14 mouse cellular contexts compared by ENCODE assay signal in the genomic region with DNA sequence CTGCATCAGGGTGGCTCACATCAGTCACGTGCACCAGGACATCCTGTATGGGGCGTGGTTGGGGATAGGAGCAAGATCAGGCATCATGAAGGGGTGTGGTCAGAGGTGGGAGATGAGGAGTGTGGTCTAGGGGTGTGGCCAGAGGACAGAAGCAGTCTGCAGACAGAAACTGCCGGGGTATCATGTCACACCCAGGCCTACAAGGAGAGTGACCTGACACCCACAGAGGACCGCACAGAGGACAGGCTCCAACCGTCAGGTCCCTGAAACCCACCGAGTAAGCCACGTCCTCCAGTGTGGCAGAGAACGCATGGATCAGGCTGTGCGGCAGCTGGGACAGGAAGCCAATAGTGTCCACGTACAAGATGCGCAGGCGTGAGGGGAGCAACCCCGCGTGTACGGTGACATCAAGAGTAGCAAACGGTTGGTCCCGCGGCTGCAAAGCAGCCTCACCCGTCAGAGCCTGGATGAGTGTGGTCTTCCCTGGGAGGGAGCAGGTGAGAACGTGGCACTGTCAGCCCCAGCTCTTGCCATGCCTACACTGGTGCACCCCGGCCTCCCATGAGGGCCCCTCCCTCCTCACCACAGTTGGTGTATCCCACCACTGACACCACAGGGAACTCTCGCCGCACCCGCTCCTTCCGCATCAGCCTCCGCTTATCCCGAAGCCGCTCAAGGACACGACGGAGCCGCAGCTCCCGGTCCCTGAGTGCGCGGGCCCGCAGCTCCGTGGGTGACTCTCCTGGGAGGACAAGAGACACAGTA. TPM values are rescaled to one million over a fixed set of nuclear protein-coding genes. Genes with fewer than 3 reads are reported as not detected.
DNase-seq lines count a peak whose midpoint lies in the region; ATAC-seq and TF ChIP-seq lines count a peak whose summit lies in the region.
"Had no signal": no experiment of that assay in that cellular context is flagged by ENCODE, and none has a peak within 500 bp of the region (broad histone marks: within the 10 kb centered on the region; RNA-seq: fewer than 3 reads in every experiment).

No protein-coding gene starts in this region.

- 96% methylated on average over 36 of the region's 36 CpGs for WGBS in intestine, postnatal 0 days
- 94% methylated on average over 36 of the region's 36 CpGs for WGBS in intestine, embryonic 15.5 days
- WGBS in bone marrow, adult 2 months, result 92% methylated on average over 36 of the region's 36 CpGs
- 96% methylated on average over 36 of the region's 36 CpGs for WGBS in stomach, postnatal 0 days
- WGBS in hindbrain, embryonic 12.5 days, result 95% methylated on average over 36 of the region's 36 CpGs

- TF ChIP-seq EP300 in stomach, postnatal 0 days (optimal IDR thresholded peaks at IDR 0.05), result no peak

- TF ChIP-seq POLR2A in bone marrow, adult 2 months (IDR thresholded peaks at IDR 0.05; ENCODE audit: borderline replicate concordance, control insufficient read depth, low read depth, low read length), result 0 out of 2 replicates have a peak, but pooled peaks have one; percentile 20

- peaks cover 4% of the 10 kb centered on the region for H3K4me1 ChIP-seq in intestine, postnatal 0 days (replicated peaks; ENCODE audit: control insufficient read depth, insufficient read depth, low read length)
- peaks cover 25% of the 10 kb centered on the region for H3K4me1 ChIP-seq in intestine, embryonic 15.5 days (replicated peaks)
- H3K4me1 ChIP-seq in bone marrow, adult 2 months (ENCODE audit: control insufficient read depth, insufficient read depth, low read length), result peaks cover 1% of the 10 kb centered on the region
- H3K4me1 ChIP-seq in stomach, postnatal 0 days (replicated peaks; ENCODE audit: control insufficient read depth, insufficient read depth), result peaks cover 7% of the 10 kb centered on the region
- H3K4me1 ChIP-seq in hindbrain, embryonic 12.5 days, result peaks cover 31% of the 10 kb centered on the region

- H3K36me3 ChIP-seq in intestine, postnatal 0 days (ENCODE audit: control insufficient read depth, insufficient read depth), result peaks cover 41% of the 10 kb centered on the region
- H3K36me3 ChIP-seq in intestine, embryonic 15.5 days, result peaks cover 36% of the 10 kb centered on the region
- H3K36me3 ChIP-seq in stomach, postnatal 0 days (ENCODE audit: control insufficient read depth, insufficient read depth, low read length), result peaks cover 30% of the 10 kb centered on the region
- peaks cover 41% of the 10 kb centered on the region for H3K36me3 ChIP-seq in hindbrain, embryonic 12.5 days

- DNase-seq in testis, postnatal 10 days (ENCODE audit: low spot score), result peak; percentile 47
- DNase-seq in testis, postnatal 14 days (ENCODE audit: low spot score), result no peak
- peak; percentile 14 for DNase-seq in stomach, postnatal 0 days (ENCODE audit: low spot score)
- DNase-seq: gastrocnemius, postnatal 14 days; kidney, adult 11 months; kidney, postnatal 36 days; liver, postnatal 0 days; thymus, postnatal 25 days had no signal

- no peaks in the 10 kb centered on the region for H3K9me3 ChIP-seq in intestine, postnatal 0 days (ENCODE audit: control insufficient read depth)
- H3K9me3 ChIP-seq in intestine, embryonic 15.5 days, result no peaks in the 10 kb centered on the region
- 0 out of 2 replicates have a peak, but pooled peaks cover 4% of the 10 kb centered on the region for H3K9me3 ChIP-seq in stomach, postnatal 0 days (ENCODE audit: control insufficient read depth, low read length)
- no peaks in the 10 kb centered on the region for H3K9me3 ChIP-seq in hindbrain, embryonic 12.5 days (replicated peaks)
- H3K9me3 ChIP-seq: neural tube, embryonic 12.5 days had no signal

- no peak for ATAC-seq in intestine, postnatal 0 days
- ATAC-seq in intestine, embryonic 15.5 days, result no peak
- no peak for ATAC-seq in stomach, postnatal 0 days (ENCODE audit: low FRiP score, low TSS enrichment)
- no peak for ATAC-seq in hindbrain, embryonic 12.5 days (ENCODE audit: low FRiP score)
- ATAC-seq: liver, postnatal 0 days had no signal

- peak overlapping the region; percentile 15; the same call in 1 of the 2 replicates for H3K27ac ChIP-seq in intestine, postnatal 0 days (ENCODE audit: low read depth, low read length)
- H3K27ac ChIP-seq in intestine, embryonic 15.5 days, result no peak overlapping the region
- H3K27ac ChIP-seq in bone marrow, adult 2 months (ENCODE audit: control insufficient read depth, insufficient read depth, low read depth, low read length, poor library complexity), result no peak overlapping the region
- no peak overlapping the region for H3K27ac ChIP-seq in stomach, postnatal 0 days (replicated peaks)
- H3K27ac ChIP-seq in hindbrain, embryonic 12.5 days, result no peak overlapping the region
- H3K27ac ChIP-seq: neural tube, embryonic 12.5 days had no signal

- H3K27me3 ChIP-seq in intestine, postnatal 0 days (replicated peaks; ENCODE audit: control insufficient read depth, insufficient read depth, low read length), result no peaks in the 10 kb centered on the region
- 0 out of 2 replicates have a peak, but pooled peaks cover 5% of the 10 kb centered on the region for H3K27me3 ChIP-seq in intestine, embryonic 15.5 days (replicated peaks)
- no peaks in the 10 kb centered on the region for H3K27me3 ChIP-seq in stomach, postnatal 0 days (ENCODE audit: control insufficient read depth, insufficient read depth, low read length)
- H3K27me3 ChIP-seq in hindbrain, embryonic 12.5 days, result peaks cover 18% of the 10 kb centered on the region

- no peak overlapping the region for H3K4me3 ChIP-seq in intestine, postnatal 0 days (ENCODE audit: low read depth, low read length)
- H3K4me3 ChIP-seq in intestine, embryonic 15.5 days (replicated peaks), result no peak overlapping the region
- H3K4me3 ChIP-seq in bone marrow, adult 2 months (replicated peaks; ENCODE audit: control insufficient read depth, low read depth, low read length), result no peak overlapping the region
- H3K4me3 ChIP-seq in stomach, postnatal 0 days (ENCODE audit: low read depth, low read length), result no peak overlapping the region
- no peak overlapping the region for H3K4me3 ChIP-seq in hindbrain, embryonic 12.5 days
- H3K4me3 ChIP-seq: heart, embryonic 12.5 days; neural tube, embryonic 12.5 days had no signal

- no peak overlapping the region for H3K4me2 ChIP-seq in intestine, postnatal 0 days (replicated peaks; ENCODE audit: low read depth)
- H3K4me2 ChIP-seq in intestine, embryonic 15.5 days (replicated peaks), result no peak overlapping the region
- H3K4me2 ChIP-seq in stomach, postnatal 0 days (replicated peaks; ENCODE audit: low read depth), result no peak overlapping the region
- H3K4me2 ChIP-seq in hindbrain, embryonic 12.5 days (replicated peaks), result no peak overlapping the region
- H3K4me2 ChIP-seq: heart, embryonic 12.5 days; neural tube, embryonic 12.5 days had no signal

- TF ChIP-seq CTCF in intestine, postnatal 0 days (IDR thresholded peaks at IDR 0.05; ENCODE audit: low read depth), result no peak
- no peak for TF ChIP-seq CTCF in bone marrow, adult 2 months (IDR thresholded peaks at IDR 0.05; ENCODE audit: control insufficient read depth, insufficient read depth, low read length)
- TF ChIP-seq CTCF in stomach, postnatal 0 days (IDR thresholded peaks at IDR 0.05; ENCODE audit: low read depth), result no peak

- H3K9ac ChIP-seq in intestine, postnatal 0 days (ENCODE audit: low read depth, low read length), result no peak overlapping the region
- H3K9ac ChIP-seq in intestine, embryonic 15.5 days, result no peak overlapping the region
- no peak overlapping the region for H3K9ac ChIP-seq in stomach, postnatal 0 days (ENCODE audit: low read length)
- H3K9ac ChIP-seq in hindbrain, embryonic 12.5 days, result no peak overlapping the region
- H3K9ac ChIP-seq: heart, embryonic 12.5 days; liver, postnatal 0 days; neural tube, embryonic 12.5 days had no signal

RNA-seq across cellular contexts. Expression of gene Gtpbp6, which starts 3.2 kb away (rescaled TPM):
- polyA plus RNA-seq in intestine, postnatal 0 days (2015; fragmentation: Nextera tagmentation; extraction: Ambion mirVana), result 14.9 and 15.2 TPM in 2 replicates
- polyA plus RNA-seq in intestine, embryonic 15.5 days (2015; fragmentation: Nextera tagmentation; extraction: Ambion mirVana), result 29.4 and 30.2 TPM in 2 replicates
- polyA plus RNA-seq in bone marrow, adult 2 months (2011; ENCODE audit: insufficient read depth, insufficient read length, low replicate concordance, missing spikeins), result 30.6 and 70.2 TPM in 2 replicates
- polyA plus RNA-seq in stomach, postnatal 0 days (2015; fragmentation: Nextera tagmentation; extraction: Ambion mirVana), result 17.0 and 20.2 TPM in 2 replicates
- 53.7 and 55.8 TPM in 2 replicates for polyA plus RNA-seq in hindbrain, embryonic 12.5 days (2016; fragmentation: Nextera tagmentation; extraction: Ambion mirVana)

RNA-seq across cellular contexts. Expression of gene Plcxd1, which starts 5.0 kb away (rescaled TPM):
- polyA plus RNA-seq in intestine, postnatal 0 days (2015; fragmentation: Nextera tagmentation; extraction: Ambion mirVana), result 0.63 and 0.78 TPM in 2 replicates
- 0.89 and 0.92 TPM in 2 replicates for polyA plus RNA-seq in intestine, embryonic 15.5 days (2015; fragmentation: Nextera tagmentation; extraction: Ambion mirVana)
- not detected in 2 replicates for polyA plus RNA-seq in bone marrow, adult 2 months (2011; ENCODE audit: insufficient read depth, insufficient read length, low replicate concordance, missing spikeins)
- polyA plus RNA-seq in stomach, postnatal 0 days (2015; fragmentation: Nextera tagmentation; extraction: Ambion mirVana), result 12.5 and 12.8 TPM in 2 replicates
- 1.3 and 1.6 TPM in 2 replicates for polyA plus RNA-seq in hindbrain, embryonic 12.5 days (2016; fragmentation: Nextera tagmentation; extraction: Ambion mirVana)

RNA-seq across cellular contexts. Expression of gene Zfp605, which starts 5.1 kb away (rescaled TPM):
- polyA plus RNA-seq in intestine, postnatal 0 days (2015; fragmentation: Nextera tagmentation; extraction: Ambion mirVana), result 2.0 TPM in 2 replicates
- polyA plus RNA-seq in intestine, embryonic 15.5 days (2015; fragmentation: Nextera tagmentation; extraction: Ambion mirVana), result 3.9 and 4.0 TPM in 2 replicates
- polyA plus RNA-seq in bone marrow, adult 2 months (2011; ENCODE audit: insufficient read depth, insufficient read length, low replicate concordance, missing spikeins), result 1.5 and 3.3 TPM in 2 replicates
- polyA plus RNA-seq in stomach, postnatal 0 days (2015; fragmentation: Nextera tagmentation; extraction: Ambion mirVana), result 1.6 and 2.0 TPM in 2 replicates
- 11.4 and 12.5 TPM in 2 replicates for polyA plus RNA-seq in hindbrain, embryonic 12.5 days (2016; fragmentation: Nextera tagmentation; extraction: Ambion mirVana)

RNA-seq across cellular contexts. Expression of gene Gm35315, which starts 10.6 kb away (rescaled TPM):
- 0.25 and 0.52 TPM in 2 replicates for polyA plus RNA-seq in intestine, postnatal 0 days (2015; fragmentation: Nextera tagmentation; extraction: Ambion mirVana)
- polyA plus RNA-seq in intestine, embryonic 15.5 days (2015; fragmentation: Nextera tagmentation; extraction: Ambion mirVana), result 1.7 and 1.8 TPM in 2 replicates
- polyA plus RNA-seq in bone marrow, adult 2 months (2011; ENCODE audit: insufficient read depth, insufficient read length, low replicate concordance, missing spikeins), result 0.45 TPM in 1 of 2 replicates, not detected in the other
- polyA plus RNA-seq in stomach, postnatal 0 days (2015; fragmentation: Nextera tagmentation; extraction: Ambion mirVana), result 0.41 and 0.45 TPM in 2 replicates
- 1.0 and 1.1 TPM in 2 replicates for polyA plus RNA-seq in hindbrain, embryonic 12.5 days (2016; fragmentation: Nextera tagmentation; extraction: Ambion mirVana)

RNA-seq across cellular contexts. Expression of gene Chfr, which starts 30.8 kb away (rescaled TPM):
- polyA plus RNA-seq in intestine, postnatal 0 days (2015; fragmentation: Nextera tagmentation; extraction: Ambion mirVana), result 23.6 and 26.2 TPM in 2 replicates
- polyA plus RNA-seq in intestine, embryonic 15.5 days (2015; fragmentation: Nextera tagmentation; extraction: Ambion mirVana), result 32.7 and 34.5 TPM in 2 replicates
- 26.9 and 42.5 TPM in 2 replicates for polyA plus RNA-seq in bone marrow, adult 2 months (2011; ENCODE audit: insufficient read depth, insufficient read length, low replicate concordance, missing spikeins)
- polyA plus RNA-seq in stomach, postnatal 0 days (2015; fragmentation: Nextera tagmentation; extraction: Ambion mirVana), result 24.2 and 25.2 TPM in 2 replicates
- 92.4 and 93.5 TPM in 2 replicates for polyA plus RNA-seq in hindbrain, embryonic 12.5 days (2016; fragmentation: Nextera tagmentation; extraction: Ambion mirVana)
